Mouse (Mus musculus): ENCODE measurements around the gene Acad8. TPM values are rescaled to one million over a fixed set of nuclear protein-coding genes. Genes with fewer than 3 reads are reported as not detected.

The Acad8 gene
- total and polyA plus RNA-seq, 3 experiments, result 13.7 to 24.7 (median 21.7) TPM

GRCm38 (mm10) chr9:26997062-26997461 lies 2.3 kb downstream of the Acad8 start (continued):
- TF ChIP-seq SIN3A (IDR thresholded peaks at IDR 0.05; ENCODE audit: low read length), result peak; percentile 39; the same call in 1 of the 2 replicates
- TF ChIP-seq USF1 (IDR thresholded peaks at IDR 0.05; ENCODE audit: low read depth, low read length), result no peak
- TF ChIP-seq MEF2A (IDR thresholded peaks at IDR 0.05; ENCODE audit: borderline replicate concordance, low read depth, low read length), result no peak
- no peak; a peak in 1 of 4 replicates for TF ChIP-seq CTCF (conservative IDR thresholded peaks at IDR 0.05 in 1 of 2, IDR thresholded peaks at IDR 0.05 in 1 of 2; ENCODE audit: low read depth in 2 of 2, low read length in 2 of 2)

- Histone ChIP-seq H3K36me3 (replicated peaks in 1 of 2; ENCODE audit: control insufficient read depth in 1 of 2, insufficient read depth in 1 of 2, low read length in 1 of 2) (peaks cover 22 to 45% of the 10 kb centered on the region in 2 experiments), H3K27me3 (replicated peaks) (no peaks in the 10 kb centered on the region), H3K79me2 (replicated peaks; ENCODE audit: control insufficient read depth, extremely low read depth, insufficient read depth, poor library complexity, severe bottlenecking) (peaks cover 8% of the 10 kb centered on the region), H3K9me3 (replicated peaks; ENCODE audit: low read length) (no peaks in the 10 kb centered on the region), H3K9ac (ENCODE audit: insufficient read depth, low read depth) (no peak overlapping the region), H3K4me2 (ENCODE audit: insufficient read depth, low read depth, poor library complexity, severe bottlenecking) (no peak overlapping the region), H3K4me1 (ENCODE audit: control insufficient read depth in 1 of 2, insufficient read depth in 2 of 2) (peaks cover 6 to 19% of the 10 kb centered on the region in 2 experiments; a peak in 2 of 4 replicates), H3K4me3 (replicated peaks in 1 of 3; ENCODE audit: low read depth in 2 of 3, low read length in 2 of 3, poor library complexity in 1 of 3) (no peak overlapping the region), H3K27ac (ENCODE audit: insufficient read depth, low read depth) (no peak overlapping the region)
- dilution Hi-C loops (cut with MboI; ENCODE audit: extremely low pct_ligation_motif_present, extremely low pct_unique_long_range_greater_than_20kb, low sequenced_read_pairs), result no loop called here
- no peak for DNase-seq (ENCODE audit: extremely low read depth)
- TF ChIP-seq MAX (IDR thresholded peaks at IDR 0.05; ENCODE audit: low read length), result no peak
- no peak for TF ChIP-seq ZNF384 (IDR thresholded peaks at IDR 0.05; ENCODE audit: low read depth, low read length)
- TF ChIP-seq ZKSCAN1 (IDR thresholded peaks at IDR 0.05; ENCODE audit: borderline replicate concordance, low read depth, low read length), result no peak
- no peak for TF ChIP-seq JUN (IDR thresholded peaks at IDR 0.05; ENCODE audit: insufficient read depth, low read depth, low read length)
- TF ChIP-seq RAD21 (IDR thresholded peaks at IDR 0.05; ENCODE audit: low read depth, low read length), result no peak
- no peak for TF ChIP-seq HCFC1 (IDR thresholded peaks at IDR 0.05; ENCODE audit: low read depth, low read length)
- TF ChIP-seq POLR2AphosphoS2 (IDR thresholded peaks at IDR 0.05; ENCODE audit: low read depth, low read length), result no peak
- TF ChIP-seq CHD2 (IDR thresholded peaks at IDR 0.05; ENCODE audit: low read length), result no peak
- no peak for TF ChIP-seq ELF1 (IDR thresholded peaks at IDR 0.05; ENCODE audit: low read depth, low read length)
- no peak for TF ChIP-seq NRF1 (IDR thresholded peaks at IDR 0.05; ENCODE audit: low read depth, low read length)
- TF ChIP-seq MEF2A (IDR thresholded peaks at IDR 0.05; ENCODE audit: borderline replicate concordance, low read depth, low read length), result no peak
- no peak for TF ChIP-seq MXI1 (IDR thresholded peaks at IDR 0.05; ENCODE audit: low read depth, low read length)
- in situ Hi-C loops (cut with MboI; ENCODE audit: low pct_ligation_motif_present, low pct_unique_long_range_greater_than_20kb, low sequenced_read_pairs), result no loop called here
Observed at GRCm38 (mm10) chr9:26993900-26994299, 5.5 kb downstream of the Acad8 start.

GRCm38 (mm10) chr9:26993118-26993517 lies 6.2 kb downstream of the Acad8 start:
- dilution Hi-C loops (cut with MboI; ENCODE audit: extremely low pct_ligation_motif_present, extremely low pct_unique_long_range_greater_than_20kb, low sequenced_read_pairs) (no loop called here), in situ Hi-C loops (cut with MboI; ENCODE audit: low pct_ligation_motif_present, low pct_unique_long_range_greater_than_20kb, low sequenced_read_pairs) (no loop called here)
- H3K79me2 ChIP-seq (replicated peaks; ENCODE audit: control insufficient read depth, extremely low read depth, insufficient read depth, poor library complexity, severe bottlenecking), result peaks cover 2% of the 10 kb centered on the region
- DNase-seq (ENCODE audit: extremely low read depth), result no peak
- H3K9me3 ChIP-seq (replicated peaks; ENCODE audit: low read length), result no peaks in the 10 kb centered on the region
- no peak overlapping the region for H3K4me3 ChIP-seq (replicated peaks in 1 of 3; ENCODE audit: low read depth in 2 of 3, low read length in 2 of 3, poor library complexity in 1 of 3)
- peaks cover 4 to 16% of the 10 kb centered on the region in 2 experiments; a peak in 2 of 4 replicates for H3K4me1 ChIP-seq (ENCODE audit: control insufficient read depth in 1 of 2, insufficient read depth in 2 of 2)
- H3K36me3 ChIP-seq (replicated peaks in 1 of 2; ENCODE audit: control insufficient read depth in 1 of 2, insufficient read depth in 1 of 2, low read length in 1 of 2), result peaks cover 23 to 46% of the 10 kb centered on the region in 2 experiments
- H3K9ac ChIP-seq (ENCODE audit: insufficient read depth, low read depth), result no peak overlapping the region
- H3K4me2 ChIP-seq (ENCODE audit: insufficient read depth, low read depth, poor library complexity, severe bottlenecking), result no peak overlapping the region
- no peaks in the 10 kb centered on the region for H3K27me3 ChIP-seq (replicated peaks)
- H3K27ac ChIP-seq (ENCODE audit: insufficient read depth, low read depth), result no peak overlapping the region
- TF ChIP-seq UBTF (IDR thresholded peaks at IDR 0.05; ENCODE audit: low read depth, low read length) (no peak), HCFC1 (IDR thresholded peaks at IDR 0.05; ENCODE audit: low read depth, low read length) (no peak), CHD1 (IDR thresholded peaks at IDR 0.05; ENCODE audit: low read depth, low read length) (no peak), TCF12 (IDR thresholded peaks at IDR 0.05; ENCODE audit: low read depth, low read length) (no peak), JUND (conservative IDR thresholded peaks at IDR 0.05; ENCODE audit: low read depth, low read length) (no peak), MXI1 (IDR thresholded peaks at IDR 0.05; ENCODE audit: low read depth, low read length) (no peak), JUN (IDR thresholded peaks at IDR 0.05; ENCODE audit: insufficient read depth, low read depth, low read length) (no peak), MAX (IDR thresholded peaks at IDR 0.05; ENCODE audit: low read length) (no peak)
